In genomic region chr11:22007781-22008110, GRCm38 (mm10) we compare ENCODE assay signal across 16 mouse cellular contexts. TPM values are rescaled to one million over a fixed set of nuclear protein-coding genes. Genes with fewer than 3 reads are reported as not detected.
DNase-seq lines count a peak whose midpoint lies in the region; ATAC-seq and TF ChIP-seq lines count a peak whose summit lies in the region.
"Had no signal": no experiment of that assay in that cellular context is flagged by ENCODE, and none has a peak within 500 bp of the region (broad histone marks: within the 10 kb centered on the region; RNA-seq: fewer than 3 reads in every experiment).

No protein-coding gene starts in this region.

- peaks cover 15% of the 10 kb centered on the region for H3K4me1 ChIP-seq in embryonic facial prominence, embryonic 12.5 days
- H3K4me1 ChIP-seq in hindbrain, embryonic 12.5 days: peaks cover 17% of the 10 kb centered on the region; the same call in 1 of the 2 replicates
- peaks cover 64% of the 10 kb centered on the region for H3K4me1 ChIP-seq in midbrain, embryonic 13.5 days (replicated peaks)

- peak overlapping the region; percentile 32; the same call in 1 of the 2 replicates for H3K4me2 ChIP-seq in embryonic facial prominence, embryonic 12.5 days (replicated peaks)
- peak overlapping the region; percentile 40 for H3K4me2 ChIP-seq in hindbrain, embryonic 12.5 days (replicated peaks)
- H3K4me2 ChIP-seq in midbrain, embryonic 13.5 days (replicated peaks): peak overlapping the region; percentile 76

- 2% methylated on average over 6 of the region's 6 CpGs for WGBS in embryonic facial prominence, embryonic 12.5 days
- 1% methylated on average over 6 of the region's 6 CpGs for WGBS in hindbrain, embryonic 12.5 days
- WGBS in midbrain, embryonic 13.5 days: 3% methylated on average over 6 of the region's 6 CpGs

- H3K9ac ChIP-seq in embryonic facial prominence, embryonic 12.5 days: no peak overlapping the region
- H3K9ac ChIP-seq in hindbrain, embryonic 12.5 days: no peak overlapping the region
- peak overlapping the region; percentile 66 for H3K9ac ChIP-seq in midbrain, embryonic 13.5 days (replicated peaks)

- 0 out of 2 replicates have a peak, but pooled peaks have one; percentile 2 for ATAC-seq in embryonic facial prominence, embryonic 12.5 days (ENCODE audit: insufficient number of reproducible peaks, insufficient read depth, low FRiP score, low TSS enrichment)
- ATAC-seq in hindbrain, embryonic 12.5 days (ENCODE audit: low FRiP score): no peak; the same call in 1 of the 2 replicates
- ATAC-seq in midbrain, embryonic 13.5 days: no peak; the same call in 1 of the 2 replicates
- ATAC-seq: Patski had no signal

- peaks cover 52% of the 10 kb centered on the region for H3K27me3 ChIP-seq in embryonic facial prominence, embryonic 12.5 days
- H3K27me3 ChIP-seq in hindbrain, embryonic 12.5 days: peaks cover 73% of the 10 kb centered on the region
- H3K27me3 ChIP-seq in midbrain, embryonic 13.5 days: peaks cover 54% of the 10 kb centered on the region
- H3K27me3 ChIP-seq: Patski had no signal

- TF ChIP-seq CTCF in layer of hippocampus, adult 2 months (conservative IDR thresholded peaks at IDR 0.05): no peak

- DNase-seq in layer of hippocampus, adult 2 months (ENCODE audit: low spot score in 2 of 2): no peak
- no peak for DNase-seq in layer of hippocampus, adult 8-10 months (ENCODE audit: low spot score in 2 of 2)
- no peak for DNase-seq in thymus, postnatal 0 days (ENCODE audit: low spot score)
- DNase-seq in c-Kit-positive CD71-positive TER-119-positive erythroid progenitor cells, embryonic 14.5 days (ENCODE audit: low spot score): no peak
- DNase-seq in right cerebral cortex, postnatal 4 days: no peak
- DNase-seq: adrenal gland, adult 8-10 months; cerebellum, adult 11 months; gastrocnemius, postnatal 36 days; thymus, postnatal 36 days had no signal

- H3K9me3 ChIP-seq in embryonic facial prominence, embryonic 12.5 days: no peaks in the 10 kb centered on the region
- no peaks in the 10 kb centered on the region for H3K9me3 ChIP-seq in hindbrain, embryonic 12.5 days (replicated peaks)
- no peaks in the 10 kb centered on the region for H3K9me3 ChIP-seq in midbrain, embryonic 13.5 days
- H3K9me3 ChIP-seq: megakaryocyte, embryonic 14.5 days had no signal

- peak overlapping the region; percentile 70 for H3K27ac ChIP-seq in layer of hippocampus, adult 2 months
- H3K27ac ChIP-seq in embryonic facial prominence, embryonic 12.5 days: no peak overlapping the region
- H3K27ac ChIP-seq in hindbrain, embryonic 12.5 days: no peak overlapping the region
- peak overlapping the region; percentile 86 for H3K27ac ChIP-seq in midbrain, embryonic 13.5 days

- peak overlapping the region; percentile 17; the same call in 1 of the 2 replicates for H3K4me3 ChIP-seq in layer of hippocampus, adult 2 months
- H3K4me3 ChIP-seq in embryonic facial prominence, embryonic 12.5 days: 0 out of 2 replicates have a peak overlapping the region, but pooled peaks have one; percentile 4
- H3K4me3 ChIP-seq in hindbrain, embryonic 12.5 days: no peak overlapping the region
- H3K4me3 ChIP-seq in midbrain, embryonic 13.5 days (replicated peaks): peak overlapping the region; percentile 39
- H3K4me3 ChIP-seq: megakaryocyte, embryonic 14.5 days had no signal

- no peaks in the 10 kb centered on the region for H3K36me3 ChIP-seq in embryonic facial prominence, embryonic 12.5 days
- no peaks in the 10 kb centered on the region for H3K36me3 ChIP-seq in hindbrain, embryonic 12.5 days
- no peaks in the 10 kb centered on the region for H3K36me3 ChIP-seq in midbrain, embryonic 13.5 days

RNA-seq across cellular contexts. Expression of gene Otx1, which starts 5.0 kb away (rescaled TPM):
- 1 to 10 TPM; 3.6 to 4.2 TPM for total RNA-seq in layer of hippocampus, adult 2 months (2021)
- total RNA-seq in layer of hippocampus, adult 8-10 months (2022): 1 to 10 TPM; 2.7 to 5.5 (median 3.5) TPM
- 4.5 and 6.3 TPM in 2 replicates for polyA plus RNA-seq in embryonic facial prominence, embryonic 12.5 days (2016; fragmentation: Nextera tagmentation; extraction: Ambion mirVana)
- polyA plus RNA-seq in hindbrain, embryonic 12.5 days (2016; fragmentation: Nextera tagmentation; extraction: Ambion mirVana): 3.4 and 3.6 TPM in 2 replicates
- polyA plus RNA-seq in midbrain, embryonic 13.5 days (2015; fragmentation: Nextera tagmentation; extraction: Ambion mirVana): 23.2 and 23.5 TPM in 2 replicates
- polyA plus RNA-seq in thymus, postnatal 0 days (2015; fragmentation: Nextera tagmentation; extraction: Ambion mirVana): not detected in 2 replicates
- total RNA-seq: adrenal gland, adult 8-10 months; gastrocnemius, postnatal 36 days had no signal
- polyA plus RNA-seq: intestine, embryonic 14.5 days; spleen, adult 2 months had no signal

Comparison
In these comparisons a context has a peak if more than half of its experiments do, and no peak if none do; other contexts are left out.
1. H3K27ac ChIP-seq: peak in layer of hippocampus, adult 2 months (single experiment) and midbrain, embryonic 13.5 days (single experiment); none in embryonic facial prominence, embryonic 12.5 days (single experiment) and hindbrain, embryonic 12.5 days (single experiment).
2. Peak in every context shown above with its lines, with median percentiles within 50 percentile points of each other: H3K4me2 ChIP-seq.